Mouse (Mus musculus) stomach, postnatal 0 days (tissue): ENCODE data around the gene Zmiz1. TPM values are rescaled to one million over a fixed set of nuclear protein-coding genes. Genes with fewer than 3 reads are reported as not detected.
A peak's percentile ranks its signal among the peaks of the same experiment; 100 is the strongest.

Experiments used
- ATAC-seq: fragments of 200-750 bp; cut with Nextera tagmentation; 2 replicates; pipeline ENCODE4 v1.8.0; 2017; ENCODE audit not compliant: low FRiP score, low TSS enrichment
- DNase-seq: peaks from one replicate; pipeline ENCODE4 v3.0.0-alpha.2; 2016; ENCODE audit warnings: low spot score
- H3K27ac ChIP-seq: fragments of 300-500 bp; sonication (generic); replicated peaks from 2 replicates; pipeline ENCODE4 v1.5.1; 2014; ENCODE audit warnings: mild to moderate bottlenecking, control low read depth
- H3K27me3 ChIP-seq: fragments of 300-500 bp; sonication (generic); 2 replicates; pipeline ENCODE4 v1.6.1; 2014; ENCODE audit warnings: low read length; ENCODE audit not compliant: control insufficient read depth, insufficient read depth
- H3K36me3 ChIP-seq: fragments of 300-500 bp; sonication (generic); 2 replicates; pipeline ENCODE4 v1.6.1; 2014; ENCODE audit warnings: low read length, mixed read lengths; ENCODE audit not compliant: control insufficient read depth, insufficient read depth
- H3K4me1 ChIP-seq: fragments of 300-500 bp; sonication (generic); replicated peaks from 2 replicates; pipeline ENCODE4 v1.6.1; 2014; ENCODE audit warnings: antibody characterized with exemption; ENCODE audit not compliant: control insufficient read depth, insufficient read depth
- H3K4me2 ChIP-seq: fragments of 300-500 bp; sonication (generic); replicated peaks from 2 replicates; pipeline ENCODE4 v1.6.1; 2014; ENCODE audit warnings: low read depth, mild to moderate bottlenecking, control low read depth, moderate library complexity
- H3K4me3 ChIP-seq: fragments of 300-500 bp; sonication (generic); 2 replicates; pipeline ENCODE4 v1.5.1; 2014; ENCODE audit warnings: low read depth, low read length, control low read depth
- H3K9ac ChIP-seq: fragments of 300-500 bp; sonication (generic); 2 replicates; pipeline ENCODE4 v1.6.1; 2014; ENCODE audit warnings: mild to moderate bottlenecking, low read length, control low read depth, mixed read lengths
- H3K9me3 ChIP-seq: fragments of 300-500 bp; sonication (generic); 2 replicates; pipeline ENCODE4 v1.6.1; 2016; ENCODE audit warnings: low read length; ENCODE audit not compliant: control insufficient read depth
- CTCF ChIP-seq: IDR thresholded peaks from 2 replicates; pipeline ENCODE4 v1.5.1; 2016; ENCODE audit warnings: antibody characterized with exemption, low read depth, mild to moderate bottlenecking, moderate library complexity
- EP300 ChIP-seq: optimal IDR thresholded peaks from 2 replicates; pipeline ENCODE3; 2016; ENCODE audit warnings: antibody characterized with exemption
- WGBS: fragments of 180-500 bp; shearing (Covaris S2); extraction: QIAGEN DNeasy Blood & Tissue Kit; methylation state at CpG from one replicate; pipeline ENCODE4 v1.1.7; 2014; 5-methylcytosine and 5-hydroxymethylcytosine counted together
- polyA plus RNA-seq: library from polyadenylated mRNA; unstranded; fragments of >200 nt; fragmentation: Nextera tagmentation; extraction: Ambion mirVana; gene quantifications from 2 replicates; pipeline ENCODE4 v1.2.1, GENCODE M21; 2015

Zmiz1 gene
- polyA plus RNA-seq, 1 experiment from 2014 or later: 13.0 TPM

DNA sequence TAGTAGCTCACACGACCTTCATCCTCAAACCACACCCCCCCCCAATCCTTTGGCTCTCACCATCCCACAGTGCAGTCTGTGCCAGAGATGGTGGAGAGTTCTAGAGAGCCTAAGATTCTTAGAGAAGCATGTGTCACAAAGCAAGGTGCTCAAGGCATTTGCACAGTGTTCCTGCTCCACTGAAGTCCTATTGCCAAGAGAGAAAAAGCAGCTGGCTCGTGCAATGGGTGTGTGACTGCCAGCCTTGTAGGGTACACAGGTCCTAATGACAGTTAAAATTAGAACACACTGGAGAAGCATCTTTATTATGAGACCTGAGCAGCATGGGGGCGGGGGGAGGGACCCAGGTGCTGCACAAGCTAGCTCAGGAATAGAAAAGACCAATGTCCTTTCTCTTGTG lies 18.2 kb upstream of the Zmiz1 start:
- Histone ChIP-seq H3K9me3 (no peaks in the 10 kb centered on the region), H3K27ac (no peak overlapping the region), H3K9ac (no peak overlapping the region), H3K27me3 (no peaks in the 10 kb centered on the region), H3K4me1 (no peaks in the 10 kb centered on the region), H3K4me3 (no peak overlapping the region), H3K36me3 (no peaks in the 10 kb centered on the region), H3K4me2 (no peak overlapping the region)
- 57% methylated on average over 3 of the region's 3 CpGs for whole genome bisulfite sequencing
- ATAC-seq: no peak
- no peak for TF ChIP-seq EP300
- TF ChIP-seq CTCF: no peak
- DNase-seq: no peak

DNA sequence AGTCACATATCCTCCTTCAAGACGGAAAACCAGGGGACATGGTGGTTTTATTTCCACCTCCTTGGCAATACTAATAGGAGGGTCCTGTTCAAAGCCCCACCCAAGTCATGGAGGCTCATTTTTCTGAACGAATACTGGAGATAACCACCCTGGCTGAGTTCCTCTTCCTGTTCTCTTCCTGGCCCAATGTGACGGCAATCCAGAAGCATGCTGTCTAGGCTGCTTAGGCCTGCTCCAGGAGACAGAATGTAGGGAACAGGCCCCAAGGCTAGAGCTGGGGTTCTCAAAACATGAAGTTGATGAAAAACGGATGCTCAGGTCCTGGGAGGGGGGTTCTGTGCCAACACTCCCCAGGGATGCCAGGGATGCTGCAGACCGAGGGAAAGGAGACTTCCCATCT lies 17.5 kb upstream of the Zmiz1 start:
- Histone ChIP-seq H3K27ac (no peak overlapping the region), H3K4me1 (no peaks in the 10 kb centered on the region), H3K27me3 (no peaks in the 10 kb centered on the region), H3K4me2 (no peak overlapping the region), H3K36me3 (no peaks in the 10 kb centered on the region), H3K4me3 (no peak overlapping the region), H3K9ac (no peak overlapping the region), H3K9me3 (no peaks in the 10 kb centered on the region)
- no peak for ATAC-seq
- no peak for DNase-seq
- TF ChIP-seq CTCF: no peak
- no peak for TF ChIP-seq EP300
- 70% methylated on average over 5 of the region's 5 CpGs for WGBS

DNA sequence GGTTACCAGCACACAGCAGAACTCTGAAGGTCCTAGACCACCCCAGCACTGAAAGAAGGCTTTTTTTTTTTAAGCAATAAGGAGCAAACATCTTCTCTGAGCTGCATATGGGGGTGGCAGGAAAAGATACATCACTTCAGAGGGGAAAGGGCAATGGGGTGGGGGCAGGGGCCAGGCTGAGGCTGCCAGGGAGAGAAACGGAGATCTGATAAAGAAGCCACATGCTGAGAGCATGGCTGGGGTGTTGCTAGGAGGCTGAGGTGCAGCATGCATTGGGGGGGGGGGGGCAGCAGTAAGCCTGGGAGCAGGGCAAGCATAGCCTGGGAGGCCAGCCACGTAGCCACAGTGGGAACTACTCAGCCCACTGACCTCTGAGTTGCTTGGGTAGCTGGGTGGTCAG lies 16.3 kb upstream of the Zmiz1 start:
- Histone ChIP-seq H3K9me3 (no peaks in the 10 kb centered on the region), H3K27ac (no peak overlapping the region), H3K9ac (no peak overlapping the region), H3K4me2 (no peak overlapping the region), H3K4me1 (no peaks in the 10 kb centered on the region), H3K27me3 (no peaks in the 10 kb centered on the region), H3K4me3 (no peak overlapping the region), H3K36me3 (no peaks in the 10 kb centered on the region)
- WGBS: 63% methylated on average over 2 of the region's 2 CpGs
- ATAC-seq: no peak
- DNase-seq: no peak
- TF ChIP-seq CTCF: no peak
- TF ChIP-seq EP300: no peak

DNA sequence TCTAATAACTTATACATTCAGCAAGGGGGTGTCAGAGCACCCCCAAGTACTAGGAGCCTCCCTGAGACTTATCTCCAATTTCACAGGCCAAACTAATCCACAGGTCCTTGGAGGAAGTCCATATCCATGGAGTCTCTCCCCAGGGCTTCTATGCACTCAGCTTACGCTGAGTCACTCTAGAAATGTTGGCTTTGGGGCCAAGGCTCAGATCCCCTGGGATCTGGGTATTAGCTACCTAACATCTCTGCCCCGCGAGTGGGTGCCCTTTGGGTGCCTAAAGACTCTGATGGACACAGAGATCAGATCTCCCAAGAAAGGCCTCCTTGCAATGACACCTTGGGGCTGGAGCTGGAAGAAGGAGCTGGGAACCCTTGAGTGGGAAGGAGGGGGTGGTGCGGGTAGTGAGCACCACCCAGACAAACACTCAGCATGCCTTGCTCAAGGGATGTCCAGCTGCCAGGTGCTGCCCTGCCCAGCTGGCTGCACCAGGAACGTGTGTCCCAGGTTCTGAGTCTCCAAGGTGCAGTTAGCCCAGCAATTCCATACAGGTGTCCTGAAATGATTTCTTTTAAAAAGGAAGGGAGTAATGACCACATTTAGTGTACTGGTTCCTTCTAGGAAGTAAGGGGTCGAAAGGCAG lies 11.7 kb upstream of the Zmiz1 start:
- Histone ChIP-seq H3K9ac (no peak overlapping the region), H3K4me1 (no peaks in the 10 kb centered on the region), H3K36me3 (no peaks in the 10 kb centered on the region), H3K27me3 (no peaks in the 10 kb centered on the region), H3K4me3 (no peak overlapping the region), H3K9me3 (no peaks in the 10 kb centered on the region), H3K4me2 (no peak overlapping the region), H3K27ac (peak overlapping the region; percentile 63)
- WGBS: 64% methylated on average over 6 of the region's 6 CpGs
- ATAC-seq (no peak), DNase-seq (peak; percentile 58)
- TF ChIP-seq CTCF: no peak
- no peak for TF ChIP-seq EP300

DNA sequence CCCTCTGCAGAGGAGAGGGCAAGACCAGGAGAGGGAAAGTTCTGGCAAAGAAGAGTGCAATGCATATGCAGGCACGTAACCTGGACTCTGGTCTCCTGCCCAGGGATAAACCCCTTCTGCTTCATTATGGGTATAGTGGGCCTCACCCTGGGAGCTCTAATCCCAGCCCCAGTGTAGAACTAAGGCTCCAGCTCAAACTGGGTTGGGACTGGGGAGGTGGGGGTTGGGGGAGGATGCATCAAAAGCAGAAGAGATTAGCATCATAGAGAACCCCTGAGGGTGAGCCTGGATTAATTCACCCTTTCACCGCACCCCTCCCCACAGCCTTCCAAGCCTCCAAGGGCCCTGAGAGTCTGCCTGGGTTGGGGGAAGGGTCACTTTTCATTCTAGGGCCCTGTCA lies 10.5 kb upstream of the Zmiz1 start:
- TF ChIP-seq EP300 (no peak), CTCF (no peak)
- no peak overlapping the region for H3K4me2 ChIP-seq
- no peak overlapping the region for H3K4me3 ChIP-seq
- no peaks in the 10 kb centered on the region for H3K36me3 ChIP-seq
- H3K27me3 ChIP-seq: no peaks in the 10 kb centered on the region
- H3K9ac ChIP-seq: no peak overlapping the region
- DNase-seq (no peak), ATAC-seq (no peak)
- no peak overlapping the region for H3K27ac ChIP-seq
- H3K9me3 ChIP-seq: no peaks in the 10 kb centered on the region
- H3K4me1 ChIP-seq: no peaks in the 10 kb centered on the region
- WGBS: 80% methylated on average over 2 of the region's 2 CpGs

DNA sequence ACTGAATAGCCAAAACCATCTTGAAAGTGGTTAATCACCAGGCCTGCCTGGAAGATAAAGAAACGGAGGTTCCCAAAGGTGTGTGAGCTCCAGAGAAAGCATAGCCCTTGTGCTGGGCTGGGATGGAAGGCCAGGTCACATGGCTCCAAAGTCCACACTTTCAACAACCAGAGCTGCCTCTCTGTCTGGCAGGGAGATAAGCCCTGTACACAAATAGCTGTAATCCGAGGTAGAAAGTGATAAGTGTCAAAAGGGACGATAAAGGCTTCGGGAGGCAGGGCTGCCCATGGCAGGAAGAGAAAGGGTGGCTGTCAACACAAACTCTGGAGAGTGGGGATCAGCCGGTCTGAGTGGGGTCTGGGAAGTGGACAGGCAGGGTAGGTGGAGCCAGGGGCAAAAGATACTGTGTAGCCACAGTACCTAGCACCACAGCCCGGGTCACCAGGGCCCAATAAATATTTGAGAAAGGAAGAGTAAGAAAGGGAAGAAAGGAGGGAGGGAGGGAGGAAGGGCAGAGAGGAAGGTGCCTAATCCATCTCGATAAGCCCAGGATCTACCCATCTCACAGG lies 7.8 kb upstream of the Zmiz1 start:
- Histone ChIP-seq H3K9ac (0 out of 2 replicates have a peak overlapping the region, but pooled peaks have one; percentile 18), H3K27me3 (no peaks in the 10 kb centered on the region), H3K4me2 (no peak overlapping the region), H3K9me3 (no peaks in the 10 kb centered on the region), H3K4me1 (0 out of 2 replicates have a peak, but pooled peaks cover 3% of the 10 kb centered on the region), H3K27ac (peak overlapping the region; percentile 86), H3K36me3 (no peaks in the 10 kb centered on the region), H3K4me3 (no peak overlapping the region)
- peak; percentile 76 for DNase-seq
- peak; percentile 74 for ATAC-seq
- TF ChIP-seq CTCF: no peak
- TF ChIP-seq EP300: no peak
- 21% methylated on average over 7 of the region's 7 CpGs for WGBS
